Mouse (Mus musculus) neural tube, embryonic 12.5 days (tissue): ENCODE measurements at regions not wholly inside any gene's neighbourhood (a gene's known extent, or its start where the extent isn't known, plus 50 kb on each side); places are given as distances from the start of the nearest gene placed in this dataset.

Experiments
- ATAC-seq: fragments of 200-750 bp; cut with Nextera tagmentation; 2 replicates; pipeline ENCODE4 v1.8.0; 2017; ENCODE audit warnings: low read depth, mild to moderate bottlenecking, moderate TSS enrichment, moderate library complexity; ENCODE audit not compliant: low FRiP score
- H3K27ac ChIP-seq: fragments of 300-500 bp; sonication (generic); 2 replicates; pipeline ENCODE4 v1.5.1; 2016
- H3K27me3 ChIP-seq: fragments of 300-500 bp; sonication (generic); replicated peaks from 2 replicates; pipeline ENCODE4 v1.6.1; 2016; ENCODE audit warnings: mild to moderate bottlenecking
- H3K36me3 ChIP-seq: fragments of 300-500 bp; sonication (generic); 2 replicates; pipeline ENCODE4 v1.6.1; 2016; ENCODE audit warnings: mild to moderate bottlenecking
- H3K4me1 ChIP-seq: fragments of 300-500 bp; sonication (generic); 2 replicates; pipeline ENCODE4 v1.6.1; 2016
- H3K4me2 ChIP-seq: fragments of 300-500 bp; sonication (generic); replicated peaks from 2 replicates; pipeline ENCODE4 v1.6.1; 2016; ENCODE audit warnings: mild to moderate bottlenecking
- H3K4me3 ChIP-seq: fragments of 300-500 bp; sonication (generic); 2 replicates; pipeline ENCODE4 v1.5.1; 2016
- H3K9ac ChIP-seq: fragments of 300-500 bp; sonication (generic); 2 replicates; pipeline ENCODE4 v1.6.1; 2016; ENCODE audit warnings: mild to moderate bottlenecking
- H3K9me3 ChIP-seq: fragments of 300-500 bp; sonication (generic); 2 replicates; pipeline ENCODE4 v1.6.1; 2016; ENCODE audit warnings: mild to moderate bottlenecking
- WGBS: fragments of 180-500 bp; shearing (Covaris S2); methylation state at CpG from one replicate; pipeline ENCODE4 v1.1.7; 2016; 5-methylcytosine and 5-hydroxymethylcytosine counted together

DNA sequence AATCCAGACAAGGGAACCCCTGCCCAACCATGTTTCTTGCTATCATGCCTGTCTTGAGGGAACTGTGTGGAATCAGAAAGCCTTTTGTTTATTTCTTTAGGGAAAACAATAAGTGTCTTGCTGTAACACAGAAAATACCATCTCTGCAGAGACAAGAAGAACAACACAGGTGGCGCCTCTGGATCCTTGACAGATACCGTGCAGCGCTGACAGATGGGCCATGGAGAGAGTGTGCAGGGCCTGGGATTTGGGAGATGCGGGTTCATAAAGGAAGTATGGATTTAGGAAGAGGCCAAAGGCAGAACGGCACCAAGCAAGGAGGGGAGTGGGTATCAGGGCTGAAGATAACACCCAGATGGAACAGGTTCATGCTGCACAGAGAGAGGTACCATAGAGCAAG is 209.3 kb downstream of the Drd1 start:
- Histone ChIP-seq H3K4me3 (no peak overlapping the region), H3K27ac (no peak overlapping the region), H3K9me3 (no peaks in the 10 kb centered on the region), H3K27me3 (no peaks in the 10 kb centered on the region), H3K9ac (no peak overlapping the region), H3K4me1 (no peaks in the 10 kb centered on the region), H3K4me2 (no peak overlapping the region), H3K36me3 (no peaks in the 10 kb centered on the region)
- ATAC-seq = no peak
- 87% methylated on average over 5 of the region's 5 CpGs for WGBS

DNA sequence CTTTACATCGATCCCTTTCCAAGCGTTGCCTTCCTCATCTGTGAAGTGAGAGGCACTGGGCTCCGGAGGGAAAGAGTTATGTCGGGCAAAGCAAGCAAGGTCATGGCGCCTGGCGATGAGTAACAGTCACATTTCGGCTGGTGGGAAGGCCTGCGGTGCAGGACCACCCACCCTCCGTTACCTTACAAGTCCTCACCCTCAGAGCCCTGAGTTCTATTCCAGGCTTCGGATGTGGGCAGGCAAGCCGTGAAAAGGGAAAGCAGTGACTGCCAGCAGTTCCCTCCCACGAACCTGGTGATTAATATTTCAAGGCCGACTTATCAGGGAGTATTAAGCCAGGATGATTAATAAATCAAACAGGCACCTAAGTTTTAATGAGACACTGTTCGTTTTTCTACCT is 209.7 kb downstream of the Drd1 start:
- WGBS = 86% methylated on average over 14 of the region's 14 CpGs

GRCm38 (mm10) chr13:53825957-53826580 is 229.4 kb downstream of the Drd1 start:
- H3K4me2 ChIP-seq = no peak overlapping the region
- no peaks in the 10 kb centered on the region for H3K27me3 ChIP-seq
- no peaks in the 10 kb centered on the region for H3K9me3 ChIP-seq
- no peak for ATAC-seq
- H3K36me3 ChIP-seq = no peaks in the 10 kb centered on the region
- H3K9ac ChIP-seq = no peak overlapping the region
- H3K4me1 ChIP-seq = no peaks in the 10 kb centered on the region
- no peak overlapping the region for H3K27ac ChIP-seq
- no peak overlapping the region for H3K4me3 ChIP-seq
- WGBS = 62% methylated on average over 8 of the region's 8 CpGs

More for the DNA sequence above, 209.7 kb downstream of the Drd1 start:
- no peak overlapping the region for H3K4me3 ChIP-seq
- no peak overlapping the region for H3K27ac ChIP-seq
- no peak overlapping the region for H3K4me2 ChIP-seq
- H3K9me3 ChIP-seq = no peaks in the 10 kb centered on the region
- ATAC-seq = no peak
- no peaks in the 10 kb centered on the region for H3K36me3 ChIP-seq
- no peaks in the 10 kb centered on the region for H3K27me3 ChIP-seq
- no peak overlapping the region for H3K9ac ChIP-seq
- H3K4me1 ChIP-seq = no peaks in the 10 kb centered on the region

GRCm38 (mm10) chr13:53822061-53822460 is 233.4 kb downstream of the Drd1 start:
- Histone ChIP-seq H3K27me3 (no peaks in the 10 kb centered on the region), H3K4me2 (no peak overlapping the region), H3K36me3 (no peaks in the 10 kb centered on the region), H3K4me3 (no peak overlapping the region), H3K4me1 (no peaks in the 10 kb centered on the region), H3K9ac (no peak overlapping the region), H3K27ac (no peak overlapping the region), H3K9me3 (no peaks in the 10 kb centered on the region)
- 85% methylated on average over 8 of the region's 8 CpGs for WGBS
- ATAC-seq = no peak

DNA sequence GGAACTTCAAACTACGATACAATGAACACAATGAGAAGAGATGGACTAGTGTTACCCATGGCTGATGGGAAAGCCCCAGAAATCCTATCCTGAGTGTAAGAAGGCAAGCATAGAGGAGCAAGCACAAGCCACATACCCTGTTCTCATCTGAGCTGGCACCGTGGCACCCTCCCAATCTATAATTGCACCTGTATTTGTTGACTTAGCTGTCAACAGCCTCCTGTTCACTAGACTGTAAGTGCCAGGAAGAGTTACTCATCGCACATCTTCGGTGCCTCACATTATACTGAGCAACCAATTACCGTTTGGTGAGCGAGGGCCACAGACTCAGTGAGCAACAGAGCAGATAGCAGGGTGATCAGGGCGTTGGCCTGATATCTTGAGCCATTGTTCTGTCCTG is 239.9 kb downstream of the Drd1 start:
- H3K36me3 ChIP-seq = no peaks in the 10 kb centered on the region
- H3K4me3 ChIP-seq = no peak overlapping the region
- ATAC-seq = no peak
- H3K4me2 ChIP-seq = no peak overlapping the region
- 86% methylated on average over 7 of the region's 7 CpGs for WGBS
- no peaks in the 10 kb centered on the region for H3K4me1 ChIP-seq
- H3K9ac ChIP-seq = no peak overlapping the region
- H3K27ac ChIP-seq = no peak overlapping the region
- H3K27me3 ChIP-seq = no peaks in the 10 kb centered on the region
- no peaks in the 10 kb centered on the region for H3K9me3 ChIP-seq

DNA sequence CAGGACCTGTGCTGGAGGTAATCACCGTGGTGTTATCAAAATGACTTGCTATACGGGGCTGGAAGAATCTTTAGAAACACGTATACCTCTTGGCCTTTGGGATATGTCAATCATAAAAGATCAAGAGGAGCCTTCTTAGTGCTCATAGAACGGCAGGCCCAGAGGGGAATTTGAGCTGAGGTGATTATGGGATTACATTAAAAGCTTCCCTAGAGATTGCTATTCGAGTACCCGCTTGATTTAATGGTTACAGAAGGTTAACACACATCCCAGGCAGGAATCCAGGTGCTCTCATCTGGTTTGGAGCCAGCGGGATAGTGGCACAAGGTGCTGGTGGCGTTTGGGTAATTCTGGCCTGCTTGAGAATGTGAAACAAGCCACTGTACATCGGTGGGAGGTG is 241.4 kb downstream of the Drd1 start:
- no peak for ATAC-seq

GRCm38 (mm10) chr13:53811862-53812261 is 243.6 kb downstream of the Drd1 start:
- no peaks in the 10 kb centered on the region for H3K9me3 ChIP-seq
- ATAC-seq = no peak
- H3K36me3 ChIP-seq = no peaks in the 10 kb centered on the region
- H3K4me2 ChIP-seq = no peak overlapping the region
- no peak overlapping the region for H3K27ac ChIP-seq
- H3K4me1 ChIP-seq = peaks cover 7% of the 10 kb centered on the region
- H3K4me3 ChIP-seq = no peak overlapping the region
- WGBS = 38% methylated on average over 4 of the region's 4 CpGs
- H3K27me3 ChIP-seq = no peaks in the 10 kb centered on the region
- H3K9ac ChIP-seq = no peak overlapping the region

More for the DNA sequence above, 241.4 kb downstream of the Drd1 start:
- H3K4me3 ChIP-seq = no peak overlapping the region
- no peaks in the 10 kb centered on the region for H3K27me3 ChIP-seq
- H3K9me3 ChIP-seq = no peaks in the 10 kb centered on the region
- H3K9ac ChIP-seq = no peak overlapping the region
- no peaks in the 10 kb centered on the region for H3K36me3 ChIP-seq
- no peaks in the 10 kb centered on the region for H3K4me1 ChIP-seq
- 81% methylated on average over 9 of the region's 9 CpGs for WGBS
- H3K27ac ChIP-seq = no peak overlapping the region
- H3K4me2 ChIP-seq = no peak overlapping the region

DNA sequence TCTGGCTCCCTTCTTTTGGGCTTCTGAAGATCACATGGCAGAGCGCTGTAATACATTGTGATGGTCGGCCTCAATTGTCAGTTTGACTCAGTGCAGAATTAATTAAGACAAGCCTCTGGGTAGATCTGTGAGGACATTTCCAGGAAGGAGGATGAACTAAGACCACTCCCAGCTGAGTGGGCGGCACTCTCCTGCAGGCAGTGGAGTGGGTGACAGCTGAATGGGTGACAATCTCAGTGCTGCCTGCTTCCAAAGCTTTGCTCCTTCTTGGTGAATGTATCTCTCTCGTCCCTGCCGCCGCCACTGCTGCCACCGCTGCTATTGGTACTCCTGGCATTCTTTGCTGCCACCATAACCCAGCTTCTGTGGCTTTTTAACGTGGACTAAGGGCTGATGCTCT is 244.4 kb downstream of the Drd1 start:
- H3K4me3 ChIP-seq = no peak overlapping the region
- H3K4me1 ChIP-seq = peaks cover 7% of the 10 kb centered on the region
- no peaks in the 10 kb centered on the region for H3K36me3 ChIP-seq
- H3K9ac ChIP-seq = no peak overlapping the region
- no peak overlapping the region for H3K4me2 ChIP-seq
- H3K27ac ChIP-seq = no peak overlapping the region
- no peaks in the 10 kb centered on the region for H3K27me3 ChIP-seq
- 79% methylated on average over 8 of the region's 8 CpGs for WGBS
- H3K9me3 ChIP-seq = no peaks in the 10 kb centered on the region
- no peak for ATAC-seq

GRCm38 (mm10) chr13:53807791-53808525 is 247.5 kb downstream of the Drd1 start:
- H3K9ac ChIP-seq = no peak overlapping the region
- no peaks in the 10 kb centered on the region for H3K36me3 ChIP-seq
- H3K27ac ChIP-seq = no peak overlapping the region
- no peak overlapping the region for H3K4me3 ChIP-seq
- peaks cover 7% of the 10 kb centered on the region for H3K4me1 ChIP-seq
- no peaks in the 10 kb centered on the region for H3K9me3 ChIP-seq
- ATAC-seq = no peak
- no peaks in the 10 kb centered on the region for H3K27me3 ChIP-seq
- H3K4me2 ChIP-seq = no peak overlapping the region
- WGBS = 48% methylated on average over 13 of the region's 13 CpGs

GRCm38 (mm10) chr13:53805872-53806271 is 249.6 kb downstream of the Drd1 start:
- Histone ChIP-seq H3K9me3 (no peaks in the 10 kb centered on the region), H3K4me2 (no peak overlapping the region), H3K9ac (no peak overlapping the region), H3K36me3 (no peaks in the 10 kb centered on the region), H3K4me3 (no peak overlapping the region), H3K27me3 (no peaks in the 10 kb centered on the region), H3K27ac (no peak overlapping the region), H3K4me1 (peaks cover 7% of the 10 kb centered on the region)
- no peak for ATAC-seq
- 62% methylated on average over 4 of the region's 4 CpGs for WGBS

- no peaks in the 10 kb centered on the region for H3K27me3 ChIP-seq
- H3K9ac ChIP-seq = no peak overlapping the region
- H3K4me2 ChIP-seq = no peak overlapping the region
- no peak overlapping the region for H3K4me3 ChIP-seq
- 81% methylated on average over 5 of the region's 5 CpGs for WGBS
- H3K27ac ChIP-seq = no peak overlapping the region
- no peak for ATAC-seq
- H3K36me3 ChIP-seq = no peaks in the 10 kb centered on the region
- H3K9me3 ChIP-seq = no peaks in the 10 kb centered on the region
- H3K4me1 ChIP-seq = no peaks in the 10 kb centered on the region
Measured at GRCm38 (mm10) chr13:53800978-53801377, 254.5 kb downstream of the Drd1 start.

GRCm38 (mm10) chr13:53788809-53789208 is 266.7 kb downstream of the Drd1 start:
- no peak overlapping the region for H3K9ac ChIP-seq
- H3K4me3 ChIP-seq = no peak overlapping the region
- H3K4me2 ChIP-seq = no peak overlapping the region
- WGBS = 84% methylated on average over 2 of the region's 2 CpGs
- H3K4me1 ChIP-seq = no peaks in the 10 kb centered on the region
- H3K9me3 ChIP-seq = no peaks in the 10 kb centered on the region
- H3K27me3 ChIP-seq = no peaks in the 10 kb centered on the region
- no peak overlapping the region for H3K27ac ChIP-seq
- no peak for ATAC-seq
- H3K36me3 ChIP-seq = no peaks in the 10 kb centered on the region

- Histone ChIP-seq H3K36me3 (no peaks in the 10 kb centered on the region), H3K4me1 (no peaks in the 10 kb centered on the region), H3K4me3 (no peak overlapping the region), H3K9me3 (no peaks in the 10 kb centered on the region), H3K4me2 (no peak overlapping the region), H3K27me3 (no peaks in the 10 kb centered on the region), H3K27ac (no peak overlapping the region), H3K9ac (no peak overlapping the region)
- WGBS = 23% methylated on average over 6 of the region's 6 CpGs
- ATAC-seq = peak; percentile 70; the same call in 1 of the 2 replicates
Measured at GRCm38 (mm10) chr13:53783492-53783891, 272.0 kb downstream of the Drd1 start.
